ENCODE assay signal across 25 mouse cellular contexts in genomic region chr12:98766241-98766640, GRCm38 (mm10).
"Had no signal": no experiment of that assay in that cellular context is flagged by ENCODE, and none has a peak within 500 bp of the region (broad histone marks: within the 10 kb centered on the region; RNA-seq: fewer than 3 reads in every experiment).

No protein-coding gene starts in this region.

- H3K4me1 ChIP-seq: heart, embryonic 10.5 days; heart, embryonic 12.5 days; hindbrain, embryonic 10.5 days; hindbrain, embryonic 12.5 days; intestine, embryonic 15.5 days; limb, embryonic 10.5 days; limb, embryonic 12.5 days; liver, embryonic 13.5 days; liver, embryonic 15.5 days had no signal

- H3K9ac ChIP-seq: heart, embryonic 12.5 days; hindbrain, embryonic 12.5 days; hindbrain, embryonic 14.5 days; intestine, embryonic 15.5 days; limb, embryonic 12.5 days; liver, embryonic 13.5 days; liver, embryonic 15.5 days had no signal

- H3K27me3 ChIP-seq: heart, embryonic 12.5 days; hindbrain, embryonic 12.5 days; intestine, embryonic 15.5 days; limb, embryonic 12.5 days; liver, embryonic 13.5 days; liver, embryonic 15.5 days had no signal

- H3K27ac ChIP-seq: gastrocnemius, adult 2 months; heart, embryonic 10.5 days; hindbrain, embryonic 10.5 days; hindbrain, embryonic 12.5 days; hindbrain, embryonic 14.5 days; intestine, embryonic 15.5 days; left cerebral cortex, adult 2 months; limb, embryonic 10.5 days; limb, embryonic 12.5 days; liver, embryonic 13.5 days; liver, embryonic 15.5 days had no signal

- H3K4me3 ChIP-seq: gastrocnemius, adult 2 months; heart, embryonic 10.5 days; heart, embryonic 12.5 days; hindbrain, embryonic 10.5 days; hindbrain, embryonic 12.5 days; intestine, embryonic 15.5 days; left cerebral cortex, adult 2 months; limb, embryonic 10.5 days; limb, embryonic 12.5 days; liver, embryonic 13.5 days; liver, embryonic 15.5 days had no signal

- DNase-seq: gastrocnemius, adult 2 months; gastrocnemius, postnatal 10 days; gastrocnemius, postnatal 25 days; heart, adult 18-20 months; heart, postnatal 10 days; heart, postnatal 4 days; kidney, adult 18-20 months; kidney, adult 8-10 months; kidney, postnatal 10 days; kidney, postnatal 25 days; kidney, postnatal 4 days; liver; liver, embryonic 13.5 days had no signal

- H3K9me3 ChIP-seq: heart, embryonic 10.5 days; heart, embryonic 12.5 days; hindbrain, embryonic 10.5 days; hindbrain, embryonic 12.5 days; intestine, embryonic 15.5 days; limb, embryonic 10.5 days; limb, embryonic 12.5 days; liver, embryonic 13.5 days; liver, embryonic 15.5 days had no signal

- H3K4me2 ChIP-seq: heart, embryonic 12.5 days; hindbrain, embryonic 12.5 days; hindbrain, embryonic 14.5 days; intestine, embryonic 15.5 days; limb, embryonic 12.5 days; liver, embryonic 11.5 days; liver, embryonic 13.5 days; liver, embryonic 15.5 days had no signal

- ATAC-seq: hindbrain, embryonic 16.5 days; intestine, embryonic 15.5 days had no signal
